Mouse (Mus musculus): ENCODE measurements around the gene Sarm1. TPM values are rescaled to one million over a fixed set of nuclear protein-coding genes. Genes with fewer than 3 reads are reported as not detected.

Sarm1 gene
- polyA plus RNA-seq (2014; fragmentation: Illumina TruSeq; extraction: RNeasy Lipid Tissue Mini Kit (QIAGEN cat#74804); ENCODE audit: low read depth, low replicate concordance), result not detected

DNA sequence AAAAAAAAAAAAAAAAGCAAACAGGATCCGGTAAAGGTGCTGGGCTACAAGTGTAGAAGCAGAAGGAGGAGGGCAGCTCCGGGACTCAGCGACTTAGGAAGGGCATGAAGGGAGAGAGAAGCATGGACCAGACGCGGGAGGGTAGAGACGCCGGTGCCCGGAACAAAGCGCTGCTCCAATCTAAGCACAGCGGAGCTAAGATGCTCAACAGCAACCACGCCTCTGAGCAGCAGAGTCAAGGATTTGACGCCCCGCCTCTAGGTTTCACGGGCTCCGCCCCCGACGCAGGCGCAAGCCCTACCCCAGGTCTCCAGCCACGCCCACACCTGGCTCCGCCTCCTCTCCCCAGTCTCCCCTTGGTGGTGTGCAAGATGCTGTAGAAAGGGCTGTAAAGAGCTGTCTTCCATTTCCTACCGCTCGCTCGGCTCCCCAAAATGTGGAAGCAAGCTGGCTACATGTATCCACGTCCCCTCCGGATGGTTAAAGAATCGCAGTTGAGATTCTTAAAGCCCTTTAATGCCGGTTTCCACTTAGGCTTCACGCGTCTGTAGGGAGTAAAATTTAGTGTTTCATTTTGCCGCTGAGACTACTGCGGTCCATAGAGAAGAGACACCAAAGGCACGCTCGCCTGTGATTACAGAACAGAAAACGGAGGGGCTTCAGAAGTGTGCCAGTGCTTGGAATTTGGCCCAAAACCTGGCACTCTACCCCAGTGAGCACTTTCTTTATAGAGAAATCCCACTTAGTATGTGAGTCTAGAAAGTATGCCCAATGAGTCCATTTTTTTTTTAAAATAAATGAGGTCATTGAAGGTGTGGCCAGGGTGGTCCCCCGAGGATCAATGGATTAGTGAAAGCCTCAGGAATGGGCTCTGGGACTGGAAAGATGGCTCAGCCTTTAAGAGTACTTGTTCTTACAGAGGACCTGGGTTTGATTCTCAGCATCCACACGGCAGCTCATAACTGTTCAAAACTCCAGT, at the start of gene Sarm1:
Gene Sarm1 (minus strand): TSS at position 211 of the 979 bp plus-strand sequence.

DNA sequence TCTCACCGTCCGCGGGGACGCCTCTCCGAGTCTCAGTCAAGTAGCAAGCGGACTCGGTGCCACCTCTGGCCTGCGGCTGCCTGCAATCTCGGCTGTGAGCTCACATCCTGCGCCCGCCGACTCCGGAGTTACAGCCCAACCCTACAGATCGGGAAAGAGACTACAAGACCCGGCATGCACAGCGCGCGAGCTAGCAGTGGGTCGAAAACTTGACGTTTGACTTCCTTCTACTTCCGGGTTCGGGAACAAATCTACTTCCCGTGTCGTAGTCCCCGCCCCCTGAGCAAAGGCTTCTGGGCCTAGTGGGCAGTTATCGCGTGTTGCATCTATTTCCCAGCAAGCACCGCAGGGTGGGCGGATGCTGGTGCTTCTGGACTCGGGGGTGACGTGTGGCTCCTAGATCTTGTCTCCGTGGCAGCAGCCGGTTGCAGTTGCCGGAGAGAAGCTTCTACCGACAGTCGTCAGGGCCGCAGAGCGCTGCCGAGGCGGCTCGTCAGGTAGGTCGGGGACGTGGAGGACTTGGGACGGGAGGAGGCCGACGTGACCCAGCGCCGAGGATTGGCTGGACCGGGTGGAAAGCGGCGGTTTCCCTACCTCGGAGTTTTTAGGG, 38.6 kb upstream of the Sarm1 start, which contains the start of the genes Tnfaip1 and Ift20:
Gene Tnfaip1 (minus strand): TSS at position 253 of the 610 bp plus-strand sequence.
Gene Ift20 (plus strand): TSS at position 282 of the 610 bp plus-strand sequence.

DNA sequence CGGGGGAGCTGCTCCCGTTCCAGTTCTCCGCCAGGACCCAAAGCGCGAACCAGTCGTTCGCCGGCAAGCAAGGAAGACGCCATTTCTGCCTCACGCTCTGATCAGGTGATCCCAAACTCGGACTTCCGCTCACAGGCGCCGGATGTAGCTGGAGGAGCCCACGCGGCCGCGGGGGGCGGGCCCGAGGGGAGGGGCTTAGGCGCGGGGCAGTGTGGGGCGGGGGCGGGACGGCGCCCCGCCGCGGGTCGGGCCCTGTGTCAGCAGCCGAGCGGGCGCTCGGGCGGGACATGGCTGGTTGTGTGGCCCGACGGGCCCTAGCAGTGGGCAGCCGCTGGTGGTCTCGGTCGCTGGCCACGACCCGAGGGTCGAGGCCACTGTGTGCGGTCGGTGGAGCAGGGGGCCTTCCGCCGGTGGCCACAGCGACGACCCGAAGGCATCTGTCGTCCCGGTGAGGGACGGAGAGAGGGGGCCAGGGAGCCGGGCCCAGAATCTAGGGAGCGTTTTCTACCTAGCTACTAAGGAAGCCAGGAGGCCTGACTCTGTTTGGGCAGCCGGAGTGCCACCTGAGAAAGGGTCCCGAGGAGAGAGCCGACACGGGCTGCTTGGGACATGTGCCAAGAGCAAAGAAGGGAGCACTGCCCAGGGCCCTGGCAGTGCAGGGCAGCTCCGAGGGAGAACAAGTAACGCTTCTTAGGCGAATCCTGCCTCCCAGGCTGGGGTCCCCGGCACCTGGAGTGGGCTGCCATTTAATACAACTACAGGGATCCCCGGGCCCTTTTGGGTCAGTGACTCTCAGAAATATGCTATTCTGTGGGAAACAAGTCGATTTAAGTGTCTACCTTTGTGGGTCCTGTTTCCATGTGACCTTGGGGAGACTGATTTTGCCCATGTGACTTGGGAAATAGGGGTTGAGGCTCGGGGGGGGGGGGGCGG, 14.7 kb upstream of the Sarm1 start, which contains the start of the genes Tmem199 and Poldip2:
Gene Tmem199 (minus strand): TSS at position 148 of the 933 bp plus-strand sequence.
Gene Poldip2 (plus strand): TSS at position 169 of the 933 bp plus-strand sequence.

GRCm38 (mm10) chr11:78502909-78503650, 5.5 kb upstream of the Sarm1 start, which contains the start of gene Sebox:
Gene Sebox (plus strand): TSS chr11:78503447.

DNA sequence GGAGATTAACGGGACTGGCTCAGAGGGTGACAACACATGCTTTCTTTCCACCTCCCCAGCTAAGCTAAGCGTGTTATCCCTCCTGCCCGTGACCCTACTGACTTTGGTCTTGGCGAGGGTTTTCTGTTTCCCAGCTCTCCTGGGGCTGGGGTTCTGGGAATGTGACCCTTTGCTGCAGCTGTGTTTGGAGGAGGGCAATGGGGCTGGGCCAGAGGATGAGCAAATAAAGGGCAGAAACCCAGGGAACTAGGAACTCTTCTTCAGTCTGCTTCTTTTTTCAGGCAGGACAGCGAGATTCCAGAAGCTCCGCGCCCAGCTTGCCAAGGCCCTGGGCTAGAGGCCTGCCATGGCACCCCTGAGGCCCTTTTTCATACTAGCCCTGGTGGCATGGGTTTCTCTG, 1.4 kb upstream of the Sarm1 start, which contains the start of gene Vtn:
Gene Vtn (plus strand): TSS at position 88 of the 400 bp plus-strand sequence.

DNA sequence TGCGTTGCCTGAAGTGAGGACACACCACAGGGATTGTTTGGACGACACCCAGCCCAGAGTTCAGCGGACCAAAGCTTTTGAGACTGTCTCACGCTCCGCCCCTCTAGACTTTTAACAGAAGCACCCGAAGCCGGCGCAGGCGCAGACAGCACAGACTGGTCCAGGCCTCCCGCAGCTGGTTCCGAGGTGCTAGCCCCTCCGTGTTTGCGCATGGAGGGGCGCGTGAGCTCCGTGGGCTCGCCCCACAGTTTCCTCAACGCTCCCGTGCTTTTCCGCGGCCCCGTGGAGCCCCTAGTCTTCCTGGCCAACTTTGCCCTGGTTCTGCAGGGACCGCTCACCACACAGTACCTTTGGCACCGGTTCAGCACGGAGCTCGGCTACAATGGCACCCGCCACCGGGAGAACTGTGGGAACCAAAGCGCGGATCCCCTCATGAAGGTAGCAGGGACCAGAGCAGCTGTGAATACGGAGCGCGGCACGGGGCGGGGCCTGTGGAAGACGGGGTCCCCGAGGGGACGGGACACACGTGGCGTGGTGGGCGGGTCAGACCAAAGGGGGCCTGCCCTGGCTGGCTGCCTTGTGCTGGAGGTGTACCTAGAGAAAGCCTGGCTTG, 31.9 kb downstream of the Sarm1 start, which contains the start of gene Slc46a1:
Gene Slc46a1 (plus strand): TSS at position 130 of the 613 bp plus-strand sequence.

Other genes with a start within 250 kb of the Sarm1 start
- 96.7 TPM for gene 2610507B11Rik, start 236.0 kb downstream of the Sarm1 start, polyA plus RNA-seq (2014; fragmentation: Illumina TruSeq; extraction: RNeasy Lipid Tissue Mini Kit (QIAGEN cat#74804); ENCODE audit: low read depth, low replicate concordance)
- 0.20 TPM for gene BC030499, start 206.9 kb downstream of the Sarm1 start, polyA plus RNA-seq (2014; fragmentation: Illumina TruSeq; extraction: RNeasy Lipid Tissue Mini Kit (QIAGEN cat#74804); ENCODE audit: low read depth, low replicate concordance)
- 5.3 TPM for gene Spag5, start 196.2 kb downstream of the Sarm1 start, polyA plus RNA-seq (2014; fragmentation: Illumina TruSeq; extraction: RNeasy Lipid Tissue Mini Kit (QIAGEN cat#74804); ENCODE audit: low read depth, low replicate concordance)
- gene Aldoc, start 174.8 kb downstream of the Sarm1 start, polyA plus RNA-seq (2014; fragmentation: Illumina TruSeq; extraction: RNeasy Lipid Tissue Mini Kit (QIAGEN cat#74804); ENCODE audit: low read depth, low replicate concordance), result 13.5 TPM
- gene Pigs, start 169.3 kb downstream of the Sarm1 start, polyA plus RNA-seq (2014; fragmentation: Illumina TruSeq; extraction: RNeasy Lipid Tissue Mini Kit (QIAGEN cat#74804); ENCODE audit: low read depth, low replicate concordance), result 2.7 TPM
- 0.49 TPM for gene Unc119, start 154.3 kb downstream of the Sarm1 start, polyA plus RNA-seq (2014; fragmentation: Illumina TruSeq; extraction: RNeasy Lipid Tissue Mini Kit (QIAGEN cat#74804); ENCODE audit: low read depth, low replicate concordance)
- gene Foxn1, start 111.2 kb downstream of the Sarm1 start, polyA plus RNA-seq (2014; fragmentation: Illumina TruSeq; extraction: RNeasy Lipid Tissue Mini Kit (QIAGEN cat#74804); ENCODE audit: low read depth, low replicate concordance), result not detected
- gene Slc13a2, start 75.5 kb downstream of the Sarm1 start, polyA plus RNA-seq (2014; fragmentation: Illumina TruSeq; extraction: RNeasy Lipid Tissue Mini Kit (QIAGEN cat#74804); ENCODE audit: low read depth, low replicate concordance), result 7.2 TPM
- 1.6 TPM for gene Slc46a1, start 32.1 kb downstream of the Sarm1 start, polyA plus RNA-seq (2014; fragmentation: Illumina TruSeq; extraction: RNeasy Lipid Tissue Mini Kit (QIAGEN cat#74804); ENCODE audit: low read depth, low replicate concordance)
- gene Vtn, start 1.3 kb upstream of the Sarm1 start, polyA plus RNA-seq (2014; fragmentation: Illumina TruSeq; extraction: RNeasy Lipid Tissue Mini Kit (QIAGEN cat#74804); ENCODE audit: low read depth, low replicate concordance), result not detected
- not detected for gene Sebox, start 5.7 kb upstream of the Sarm1 start, polyA plus RNA-seq (2014; fragmentation: Illumina TruSeq; extraction: RNeasy Lipid Tissue Mini Kit (QIAGEN cat#74804); ENCODE audit: low read depth, low replicate concordance)
- gene Tmem199, start 14.4 kb upstream of the Sarm1 start, polyA plus RNA-seq (2014; fragmentation: Illumina TruSeq; extraction: RNeasy Lipid Tissue Mini Kit (QIAGEN cat#74804); ENCODE audit: low read depth, low replicate concordance), result 28.8 TPM
- 17.7 TPM for gene Poldip2, start 14.4 kb upstream of the Sarm1 start, polyA plus RNA-seq (2014; fragmentation: Illumina TruSeq; extraction: RNeasy Lipid Tissue Mini Kit (QIAGEN cat#74804); ENCODE audit: low read depth, low replicate concordance)
- 25.3 TPM for gene Tnfaip1, start 38.6 kb upstream of the Sarm1 start, polyA plus RNA-seq (2014; fragmentation: Illumina TruSeq; extraction: RNeasy Lipid Tissue Mini Kit (QIAGEN cat#74804); ENCODE audit: low read depth, low replicate concordance)
- 26.0 TPM for gene Ift20, start 38.6 kb upstream of the Sarm1 start, polyA plus RNA-seq (2014; fragmentation: Illumina TruSeq; extraction: RNeasy Lipid Tissue Mini Kit (QIAGEN cat#74804); ENCODE audit: low read depth, low replicate concordance)
- 19.0 TPM for gene Tmem97, start 53.0 kb upstream of the Sarm1 start, polyA plus RNA-seq (2014; fragmentation: Illumina TruSeq; extraction: RNeasy Lipid Tissue Mini Kit (QIAGEN cat#74804); ENCODE audit: low read depth, low replicate concordance)
- gene Nlk, start 199.6 kb upstream of the Sarm1 start, polyA plus RNA-seq (2014; fragmentation: Illumina TruSeq; extraction: RNeasy Lipid Tissue Mini Kit (QIAGEN cat#74804); ENCODE audit: low read depth, low replicate concordance), result 46.2 TPM

Measured in kidney, adult 10 weeks (tissue).